Mouse (Mus musculus): ENCODE data around the gene Isg20l2.

The Isg20l2 gene

GRCm38 (mm10) chr3:87947056-87947810, 17.1 kb downstream of the Isg20l2 start:
- in situ Hi-C loops (cut with MboI; ENCODE audit: low sequenced_read_pairs): no loop called here

- in situ Hi-C loops (cut with MboI; ENCODE audit: low sequenced_read_pairs): no loop called here
Measured at GRCm38 (mm10) chr3:87947811-87948199, 17.7 kb downstream of the Isg20l2 start.

- in situ Hi-C loops (cut with MboI; ENCODE audit: low sequenced_read_pairs): no loop called here
Measured at GRCm38 (mm10) chr3:87948378-87949265, 18.5 kb downstream of the Isg20l2 start, which contains the start of gene Crabp2. Crabp2 (plus strand) TSS chr3:87948666.

GRCm38 (mm10) chr3:87949266-87949954, 19.3 kb downstream of the Isg20l2 start:
- in situ Hi-C loops (cut with MboI; ENCODE audit: low sequenced_read_pairs): no loop called here

GRCm38 (mm10) chr3:87949955-87950515, 19.9 kb downstream of the Isg20l2 start:
- in situ Hi-C loops (cut with MboI; ENCODE audit: low sequenced_read_pairs): no loop called here

GRCm38 (mm10) chr3:87951946-87952345, 21.8 kb downstream of the Isg20l2 start:
- in situ Hi-C loops (cut with MboI; ENCODE audit: low sequenced_read_pairs): no loop called here

GRCm38 (mm10) chr3:87952440-87952839, 22.3 kb downstream of the Isg20l2 start:
- in situ Hi-C loops (cut with MboI; ENCODE audit: low sequenced_read_pairs): no loop called here

- in situ Hi-C loops (cut with MboI; ENCODE audit: low sequenced_read_pairs): no loop called here
Measured at GRCm38 (mm10) chr3:87958056-87958455, 27.9 kb downstream of the Isg20l2 start.

- in situ Hi-C loops (cut with MboI; ENCODE audit: low sequenced_read_pairs): no loop called here
Measured at GRCm38 (mm10) chr3:87958476-87958875, 28.4 kb downstream of the Isg20l2 start.

GRCm38 (mm10) chr3:87958967-87959366, 28.9 kb downstream of the Isg20l2 start:
- in situ Hi-C loops (cut with MboI; ENCODE audit: low sequenced_read_pairs): no loop called here

GRCm38 (mm10) chr3:87959371-87959770, 29.3 kb downstream of the Isg20l2 start:
- in situ Hi-C loops (cut with MboI; ENCODE audit: low sequenced_read_pairs): no loop called here

- in situ Hi-C loops (cut with MboI; ENCODE audit: low sequenced_read_pairs): no loop called here
Measured at GRCm38 (mm10) chr3:87960191-87960585, 30.1 kb downstream of the Isg20l2 start.

- in situ Hi-C loops (cut with MboI; ENCODE audit: low sequenced_read_pairs): no loop called here
Measured at GRCm38 (mm10) chr3:87960586-87961191, 30.6 kb downstream of the Isg20l2 start.

GRCm38 (mm10) chr3:87970184-87970938, 40.2 kb downstream of the Isg20l2 start:
- in situ Hi-C loops (cut with MboI; ENCODE audit: low sequenced_read_pairs): no loop called here

GRCm38 (mm10) chr3:87970939-87971488, 40.9 kb downstream of the Isg20l2 start, which contains the start of gene Nes:
Nes (plus strand) TSS chr3:87971078.
- in situ Hi-C loops (cut with MboI; ENCODE audit: low sequenced_read_pairs): no loop called here

- in situ Hi-C loops (cut with MboI; ENCODE audit: low sequenced_read_pairs): no loop called here
Measured at GRCm38 (mm10) chr3:87971489-87972202, 41.5 kb downstream of the Isg20l2 start.

- in situ Hi-C loops (cut with MboI; ENCODE audit: low sequenced_read_pairs): no loop called here
Measured at GRCm38 (mm10) chr3:87972203-87972664, 42.1 kb downstream of the Isg20l2 start.

GRCm38 (mm10) chr3:87972776-87973175, 42.7 kb downstream of the Isg20l2 start:
- in situ Hi-C loops (cut with MboI; ENCODE audit: low sequenced_read_pairs): no loop called here
